Mouse (Mus musculus) forebrain, embryonic 16.5 days (tissue): ENCODE data around the gene Ifna4. TPM values are rescaled to one million over a fixed set of nuclear protein-coding genes. Genes with fewer than 3 reads are reported as not detected.
"Not testable (repeated sequence)": the region's sequence is repeated elsewhere in the genome, so short reads cannot be mapped to it uniquely, and the experiment has no call there.

ENCODE experiments used
- ATAC-seq: fragments of 200-750 bp; cut with Nextera tagmentation; 2 replicates; pipeline ENCODE4 v1.8.0; 2017; ENCODE audit warnings: mild to moderate bottlenecking, moderate library complexity
- H3K27ac ChIP-seq: fragments of 300-500 bp; sonication (generic); 2 replicates; pipeline ENCODE4 v1.5.1; 2014; ENCODE audit warnings: low read length, control low read depth
- H3K27me3 ChIP-seq: fragments of 300-500 bp; sonication (generic); replicated peaks from 2 replicates; pipeline ENCODE4 v1.6.1; 2014; ENCODE audit warnings: low read length; ENCODE audit not compliant: control insufficient read depth, insufficient read depth
- H3K36me3 ChIP-seq: fragments of 300-500 bp; sonication (generic); 2 replicates; pipeline ENCODE4 v1.6.1; 2014; ENCODE audit not compliant: control insufficient read depth, insufficient read depth
- H3K4me1 ChIP-seq: fragments of 300-500 bp; sonication (generic); replicated peaks from 2 replicates; pipeline ENCODE4 v1.6.1; 2014; ENCODE audit warnings: low read length; ENCODE audit not compliant: control insufficient read depth, insufficient read depth
- H3K4me2 ChIP-seq: fragments of 300-500 bp; sonication (generic); 2 replicates; pipeline ENCODE4 v1.6.1; 2014; ENCODE audit warnings: mild to moderate bottlenecking, low read length, control low read depth
- H3K4me3 ChIP-seq: fragments of 300-500 bp; sonication (generic); replicated peaks from 2 replicates; pipeline ENCODE4 v1.5.1; 2014; ENCODE audit warnings: mild to moderate bottlenecking, low read length, control low read depth
- H3K9ac ChIP-seq: fragments of 300-500 bp; sonication (generic); replicated peaks from 2 replicates; pipeline ENCODE4 v1.6.1; 2014; ENCODE audit warnings: low read depth, low read length, control low read depth
- H3K9me3 ChIP-seq: fragments of 300-500 bp; sonication (generic); 2 replicates; pipeline ENCODE4 v1.6.1; 2016; ENCODE audit warnings: low read length; ENCODE audit not compliant: control insufficient read depth
- whole genome bisulfite sequencing: fragments of 180-500 bp; shearing (Covaris S2); extraction: QIAGEN DNeasy Blood & Tissue Kit; methylation state at CpG from one replicate; pipeline ENCODE4 v1.1.7; 2014; 5-methylcytosine and 5-hydroxymethylcytosine counted together
- polyA plus RNA-seq: library from polyadenylated mRNA; unstranded; fragments of >200 nt; fragmentation: Nextera tagmentation; extraction: Ambion mirVana; gene quantifications from 2 replicates; pipeline ENCODE4 v1.2.1, GENCODE M21; 2015

Gene Ifna4
- polyA plus RNA-seq, 1 experiment from 2014 or later, result not detected

GRCm38 (mm10) chr4:88822995-88823394 lies 18.7 kb upstream of the Ifna4 start:
- no peak overlapping the region for H3K9ac ChIP-seq
- no peaks in the 10 kb centered on the region for H3K9me3 ChIP-seq
- 23% methylated on average over 4 of the region's 4 CpGs for WGBS
- H3K36me3 ChIP-seq, result no peaks in the 10 kb centered on the region
- no peaks in the 10 kb centered on the region for H3K4me1 ChIP-seq
- no peak for ATAC-seq
- H3K4me3 ChIP-seq, result no peak overlapping the region
- no peak overlapping the region for H3K4me2 ChIP-seq
- no peaks in the 10 kb centered on the region for H3K27me3 ChIP-seq
- no peak overlapping the region for H3K27ac ChIP-seq

- H3K4me3 ChIP-seq, H3K9ac ChIP-seq, H3K36me3 ChIP-seq, ATAC-seq, H3K27ac ChIP-seq, H3K9me3 ChIP-seq, H3K4me2 ChIP-seq, H3K4me1 ChIP-seq, H3K27me3 ChIP-seq: not testable (repeated sequence)
Measured at GRCm38 (mm10) chr4:88827116-88827515, 14.5 kb upstream of the Ifna4 start, which contains the start of gene Ifna6. TSS of gene Ifna6 (plus strand) at chr4:88827416.

DNA sequence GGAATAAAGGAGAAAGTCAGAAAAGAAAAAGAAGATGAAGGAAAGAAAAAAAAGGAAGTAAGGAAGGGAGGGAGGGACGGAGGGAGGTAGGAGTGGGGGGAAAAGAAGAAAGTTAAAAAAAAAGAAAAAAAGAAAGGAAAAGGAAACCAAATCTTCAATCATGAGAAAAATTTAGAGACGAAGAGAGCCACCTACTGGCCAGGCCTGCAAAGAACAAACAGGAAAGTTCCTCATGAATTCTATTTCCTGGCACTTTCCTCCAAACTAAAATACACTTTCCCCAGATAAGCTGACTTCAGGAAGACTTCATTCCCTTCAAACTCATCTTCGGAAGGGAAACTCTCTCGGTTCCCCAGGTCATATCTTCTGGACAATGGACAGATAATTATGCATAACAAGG lies 11.1 kb upstream of the Ifna4 start:
- H3K4me1 ChIP-seq, result no peaks in the 10 kb centered on the region
- no peak overlapping the region for H3K27ac ChIP-seq
- H3K9ac ChIP-seq, result no peak overlapping the region
- no peak for ATAC-seq
- H3K4me3 ChIP-seq, result no peak overlapping the region
- H3K36me3 ChIP-seq, result no peaks in the 10 kb centered on the region
- no peaks in the 10 kb centered on the region for H3K9me3 ChIP-seq
- no peak overlapping the region for H3K4me2 ChIP-seq
- no peaks in the 10 kb centered on the region for H3K27me3 ChIP-seq
- 29% methylated on average over 4 of the region's 4 CpGs for WGBS

GRCm38 (mm10) chr4:88835225-88835624 lies 6.4 kb upstream of the Ifna4 start, which contains the start of gene Ifna5:
TSS of gene Ifna5 (plus strand) at chr4:88835525.
- not testable (repeated sequence) for H3K4me1 ChIP-seq, H3K4me3 ChIP-seq, H3K27me3 ChIP-seq, H3K9ac ChIP-seq, H3K27ac ChIP-seq, H3K9me3 ChIP-seq, ATAC-seq, H3K4me2 ChIP-seq, H3K36me3 ChIP-seq
- WGBS, result 78% methylated on average over 1 of the region's 1 CpGs

- no peaks in the 10 kb centered on the region for H3K9me3 ChIP-seq
- no peaks in the 10 kb centered on the region for H3K4me1 ChIP-seq
- no peak overlapping the region for H3K27ac ChIP-seq
- no peak overlapping the region for H3K4me3 ChIP-seq
- no peaks in the 10 kb centered on the region for H3K36me3 ChIP-seq
- no peak overlapping the region for H3K4me2 ChIP-seq
- WGBS, result 44% methylated on average over 3 of the region's 3 CpGs
- no peak overlapping the region for H3K9ac ChIP-seq
- no peak for ATAC-seq
- no peaks in the 10 kb centered on the region for H3K27me3 ChIP-seq
Measured at GRCm38 (mm10) chr4:88838828-88839227, 2.8 kb upstream of the Ifna4 start.

GRCm38 (mm10) chr4:88840058-88840457 lies 1.6 kb upstream of the Ifna4 start:
- Histone ChIP-seq H3K9me3 (no peaks in the 10 kb centered on the region), H3K4me1 (no peaks in the 10 kb centered on the region), H3K27ac (no peak overlapping the region), H3K4me2 (no peak overlapping the region), H3K27me3 (no peaks in the 10 kb centered on the region), H3K9ac (no peak overlapping the region), H3K36me3 (no peaks in the 10 kb centered on the region), H3K4me3 (no peak overlapping the region)
- no peak for ATAC-seq
- 68% methylated on average over 3 of the region's 3 CpGs for WGBS

DNA sequence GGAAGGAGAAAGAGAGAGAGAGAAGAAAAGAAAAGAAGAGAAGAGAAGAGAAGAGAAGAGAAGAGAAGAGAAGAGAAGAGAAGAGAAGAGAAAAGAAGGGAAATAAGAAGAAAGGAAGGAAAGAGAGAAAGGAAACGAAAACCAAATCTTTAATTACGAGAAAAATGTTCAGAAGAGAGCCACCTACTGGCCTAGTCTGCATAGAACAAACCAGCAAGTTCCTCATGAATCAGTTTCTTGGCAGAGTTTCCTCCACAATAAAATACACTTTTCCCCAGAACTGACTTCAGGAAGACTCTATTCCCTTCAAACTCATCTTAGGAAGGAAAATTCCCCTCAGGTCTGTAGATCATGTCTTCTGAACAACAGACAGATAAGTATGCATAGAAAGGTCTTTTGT lies 3.7 kb downstream of the Ifna4 start:
- no peak for ATAC-seq
- Histone ChIP-seq H3K4me1 (no peaks in the 10 kb centered on the region), H3K4me2 (no peak overlapping the region), H3K27me3 (no peaks in the 10 kb centered on the region), H3K9me3 (no peaks in the 10 kb centered on the region), H3K36me3 (no peaks in the 10 kb centered on the region), H3K27ac (no peak overlapping the region), H3K9ac (no peak overlapping the region), H3K4me3 (no peak overlapping the region)
- WGBS, result 46% methylated on average over 2 of the region's 2 CpGs

DNA sequence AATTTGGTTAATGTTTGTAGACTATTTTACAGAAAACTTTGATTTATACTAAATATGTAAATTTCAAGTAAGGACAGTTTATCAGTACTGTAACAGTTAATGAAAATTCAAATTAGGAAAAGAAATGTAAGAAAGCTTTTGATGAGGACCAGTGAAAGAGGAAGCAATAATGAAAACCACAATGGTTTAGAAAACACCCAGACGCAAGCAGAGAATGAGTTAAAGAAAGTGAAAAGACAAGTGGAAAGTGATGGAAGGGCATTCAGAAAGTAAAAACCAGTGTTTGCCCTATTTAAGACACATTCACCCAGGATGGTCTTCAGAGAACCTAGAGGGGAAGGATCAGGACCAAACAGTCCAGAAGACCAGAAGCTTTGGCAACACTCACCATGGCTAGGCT lies 8.0 kb downstream of the Ifna4 start, which contains the start of gene Ifna1:
Gene Ifna1 (plus strand): TSS at position 390 of the 400 bp plus-strand sequence.
- Histone ChIP-seq H3K4me2 (no peak within 1 kb of the TSS), H3K4me3 (no peak within 1 kb of the TSS), H3K27ac (no peak within 1 kb of the TSS), H3K9ac (no peak within 1 kb of the TSS), H3K27me3 (no peaks in the 10 kb centered on the region), H3K36me3 (no peaks in the 10 kb centered on the region), H3K4me1 (peaks cover 5% of the 10 kb centered on the region), H3K9me3 (no peaks in the 10 kb centered on the region)
- 33% methylated on average over 1 of the region's 1 CpGs for WGBS
- ATAC-seq, result no peak

DNA sequence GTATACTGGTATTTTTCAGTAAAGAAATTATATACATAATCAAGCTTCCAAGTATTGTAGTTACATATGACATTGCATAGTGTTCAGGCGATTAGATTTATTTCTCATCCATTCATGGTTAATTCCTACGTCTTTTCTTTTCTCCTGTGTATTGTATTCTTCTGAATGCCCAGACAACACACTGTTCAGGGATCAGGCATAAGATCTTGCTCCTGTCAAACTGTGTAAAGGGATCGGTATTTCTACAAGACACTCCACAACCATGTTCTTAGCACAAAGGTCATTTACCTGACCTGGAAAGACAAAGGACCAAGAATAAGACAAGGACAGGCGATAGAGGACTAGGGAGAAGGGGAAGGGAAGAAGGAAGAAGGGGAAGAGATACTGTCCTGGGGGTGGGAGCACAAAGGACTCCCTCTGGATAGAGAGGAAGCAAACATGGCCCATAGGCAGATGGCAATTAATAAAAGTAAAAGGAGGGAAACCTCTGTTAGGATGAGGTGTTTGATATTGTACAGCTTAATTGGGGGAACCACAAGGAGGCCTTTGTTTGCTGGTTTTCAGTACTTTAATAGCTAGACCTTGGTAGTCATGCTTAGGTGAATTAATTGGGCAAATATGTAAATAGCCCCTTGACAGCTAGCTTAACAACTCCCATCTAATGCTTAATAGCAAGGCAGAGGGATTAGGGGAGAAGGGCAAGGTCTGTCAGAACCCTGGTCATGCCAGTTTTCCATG lies 9.5 kb downstream of the Ifna4 start:
- no peak overlapping the region for H3K27ac ChIP-seq
- H3K9ac ChIP-seq, result no peak overlapping the region
- no peaks in the 10 kb centered on the region for H3K27me3 ChIP-seq
- peaks cover 5% of the 10 kb centered on the region for H3K4me1 ChIP-seq
- H3K9me3 ChIP-seq, result no peaks in the 10 kb centered on the region
- 12% methylated on average over 4 of the region's 4 CpGs for WGBS
- no peaks in the 10 kb centered on the region for H3K36me3 ChIP-seq
- peak; percentile 50; the same call in 1 of the 2 replicates for ATAC-seq
- H3K4me3 ChIP-seq, result no peak overlapping the region
- no peak overlapping the region for H3K4me2 ChIP-seq

DNA sequence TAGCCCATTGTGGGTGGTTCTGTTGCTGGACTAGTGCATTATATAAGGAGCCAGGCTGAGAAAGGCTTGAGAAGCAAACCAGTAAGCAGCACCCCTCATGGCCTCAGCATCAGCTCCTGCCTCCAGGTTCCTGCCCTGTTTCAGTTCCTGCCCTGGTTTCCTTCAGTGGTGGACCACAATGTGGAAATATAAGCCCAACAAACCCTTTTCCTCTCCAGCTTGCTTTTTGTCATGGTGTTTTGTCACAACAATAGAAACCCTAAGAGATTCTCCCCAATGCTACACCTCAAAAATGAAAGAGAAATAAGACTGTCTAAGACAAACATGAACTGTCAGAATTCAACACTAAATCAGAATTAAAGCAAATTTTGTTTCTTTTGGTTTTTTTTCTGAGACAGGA lies 17.6 kb downstream of the Ifna4 start:
- Histone ChIP-seq H3K4me3 (no peak overlapping the region), H3K9ac (no peak overlapping the region), H3K36me3 (no peaks in the 10 kb centered on the region), H3K4me1 (no peaks in the 10 kb centered on the region), H3K4me2 (no peak overlapping the region), H3K27me3 (no peaks in the 10 kb centered on the region), H3K27ac (no peak overlapping the region), H3K9me3 (no peaks in the 10 kb centered on the region)
- ATAC-seq, result no peak
